Mouse (Mus musculus) CH12.LX (cell line): Measurements from ENCODE around the gene Sema3f. TPM values are rescaled to one million over a fixed set of nuclear protein-coding genes. Genes with fewer than 3 reads are reported as not detected.
A peak's percentile ranks its signal among the peaks of the same experiment; 100 is the strongest.
"Not testable (repeated sequence)": the region's sequence is repeated elsewhere in the genome, so short reads cannot be mapped to it uniquely, and the experiment has no call there.

Source experiments
- DNase-seq: peaks from one replicate; pipeline ENCODE4 v3.0.0-alpha.2; 2013; ENCODE audit errors: extremely low read depth
- H3K27ac ChIP-seq: 2 replicates; pipeline ENCODE4 v1.5.1; 2012; ENCODE audit warnings: low read depth, mild to moderate bottlenecking, control low read depth, moderate library complexity; ENCODE audit not compliant: insufficient read depth
- H3K27me3 ChIP-seq: replicated peaks from 2 replicates; pipeline ENCODE3; 2012; ENCODE audit warnings: inconsistent platforms
- H3K36me3 ChIP-seq, 2 experiments: replicated peaks in 1 of 2; 2 replicates each; pipeline versions ENCODE3 to v1.6.1; 2012; ENCODE audit warnings: inconsistent platforms in 1 of 2, low read length in 1 of 2, mild to moderate bottlenecking in 1 of 2, mixed read lengths in 1 of 2, moderate library complexity in 1 of 2; ENCODE audit not compliant: control insufficient read depth in 1 of 2, insufficient read depth in 1 of 2
- H3K4me1 ChIP-seq, 2 experiments: 2 replicates each; pipeline ENCODE4 v1.6.1; 2012; ENCODE audit warnings: inconsistent platforms in 1 of 2, moderate library complexity in 1 of 2; ENCODE audit not compliant: insufficient read depth in 2 of 2, control insufficient read depth in 1 of 2
- H3K4me2 ChIP-seq: 2 replicates; pipeline ENCODE4 v1.6.1; 2012; ENCODE audit warnings: low read depth, mild to moderate bottlenecking, control low read depth; ENCODE audit not compliant: poor library complexity, insufficient read depth, severe bottlenecking
- H3K4me3 ChIP-seq, 3 experiments: fragments of 150-350 bp in 1 of 3; sonication (generic) in 1 of 3; replicated peaks in 1 of 3; 2 replicates each; pipeline versions ENCODE3 to v1.5.1; 2011 to 2012; ENCODE audit warnings: low read depth in 2 of 3, low read length in 2 of 3, mild to moderate bottlenecking in 2 of 3, moderate library complexity in 2 of 3, control low read depth in 1 of 3, improper control_type of control experiment in 1 of 3, inconsistent platforms in 1 of 3, mixed read lengths in 1 of 3; ENCODE audit not compliant: poor library complexity in 1 of 3
- H3K79me2 ChIP-seq: replicated peaks from 2 replicates; pipeline ENCODE4 v1.6.1; 2012; ENCODE audit warnings: mild to moderate bottlenecking, moderate library complexity; ENCODE audit not compliant: control insufficient read depth, poor library complexity, insufficient read depth, severe bottlenecking; ENCODE audit errors: extremely low read depth
- H3K9ac ChIP-seq: 2 replicates; pipeline ENCODE4 v1.6.1; 2012; ENCODE audit warnings: low read depth, mild to moderate bottlenecking, control low read depth, moderate library complexity; ENCODE audit not compliant: insufficient read depth
- H3K9me3 ChIP-seq: replicated peaks from 2 replicates; pipeline ENCODE3; 2012; ENCODE audit warnings: low read length, inconsistent platforms, mixed read lengths
- CHD1 ChIP-seq: IDR thresholded peaks from 2 replicates; pipeline ENCODE4 v1.6.1; 2012; ENCODE audit warnings: low read depth, low read length, improper control_type of control experiment, inconsistent platforms
- CTCF ChIP-seq, 2 experiments: IDR thresholded peaks in 1 of 2; conservative IDR thresholded peaks in 1 of 2; 2 replicates each; pipeline ENCODE4 v1.5.1; 2011 to 2012; ENCODE audit warnings: low read depth in 2 of 2, low read length in 2 of 2, improper control_type of control experiment in 1 of 2, inconsistent platforms in 1 of 2, mild to moderate bottlenecking in 1 of 2, moderate library complexity in 1 of 2
- ELF1 ChIP-seq: IDR thresholded peaks from 2 replicates; pipeline ENCODE4 v1.6.1; 2014; ENCODE audit warnings: low read depth, mild to moderate bottlenecking, inconsistent platforms, low read length, improper control_type of control experiment
- HCFC1 ChIP-seq: IDR thresholded peaks from 2 replicates; pipeline ENCODE4 v1.6.1; 2012; ENCODE audit warnings: low read depth, mild to moderate bottlenecking, inconsistent platforms, low read length, improper control_type of control experiment
- MAFK ChIP-seq: IDR thresholded peaks from 2 replicates; pipeline ENCODE4 v1.6.1; 2011; ENCODE audit warnings: low read length, improper control_type of control experiment; ENCODE audit not compliant: insufficient replicate concordance
- RAD21 ChIP-seq: IDR thresholded peaks from 2 replicates; pipeline ENCODE4 v1.6.1; 2011; ENCODE audit warnings: low read depth, mild to moderate bottlenecking, low read length, improper control_type of control experiment, moderate library complexity
- RCOR1 ChIP-seq: conservative IDR thresholded peaks from 2 replicates; pipeline ENCODE4 v1.6.1; 2012; ENCODE audit warnings: low read depth, mild to moderate bottlenecking, inconsistent platforms, low read length, improper control_type of control experiment
- SMC3 ChIP-seq: IDR thresholded peaks from 2 replicates; pipeline ENCODE4 v1.6.1; 2011; ENCODE audit warnings: low read depth, low read length, improper control_type of control experiment
- TBP ChIP-seq: conservative IDR thresholded peaks from 2 replicates; pipeline ENCODE4 v1.6.1; 2011; ENCODE audit warnings: low read depth, low read length, improper control_type of control experiment
- TCF12 ChIP-seq: IDR thresholded peaks from 2 replicates; pipeline ENCODE4 v1.6.1; 2014; ENCODE audit warnings: low read depth, mild to moderate bottlenecking, inconsistent platforms, low read length, improper control_type of control experiment
- UBTF ChIP-seq: IDR thresholded peaks from 2 replicates; pipeline ENCODE4 v1.6.1; 2012; ENCODE audit warnings: low read depth, mild to moderate bottlenecking, inconsistent platforms, low read length, improper control_type of control experiment, moderate library complexity
- USF1 ChIP-seq: IDR thresholded peaks from 2 replicates; pipeline ENCODE4 v1.6.1; 2014; ENCODE audit warnings: low read depth, mild to moderate bottlenecking, inconsistent platforms, low read length, improper control_type of control experiment
- ZNF384 ChIP-seq: IDR thresholded peaks from 2 replicates; pipeline ENCODE4 v1.6.1; 2012; ENCODE audit warnings: low read depth, low read length, improper control_type of control experiment, inconsistent platforms
- dilution Hi-C: fragments of 300-500 bp; cut with MboI; formaldehyde crosslinking; loops from 2 replicates; pipeline ENCODE4 v1.14.3; 2020; ENCODE audit warnings: low sequenced_read_pairs; ENCODE audit not compliant: extremely low pct_unique_long_range_greater_than_20kb, extremely low pct_ligation_motif_present
- in situ Hi-C: fragments of 300-500 bp; cut with MboI; formaldehyde crosslinking; loops from 3 replicates; pipeline ENCODE4 v1.14.3; 2019; ENCODE audit warnings: low sequenced_read_pairs, low pct_ligation_motif_present, low pct_unique_long_range_greater_than_20kb, mixed read lengths
- polyA plus RNA-seq: library from polyadenylated mRNA; unstranded; fragments of >175 nt; gene quantifications from 2 replicates; pipeline ENCODE4 v1.2.1, GENCODE M21; 2012; ENCODE audit warnings: low read depth; ENCODE audit not compliant: insufficient read length
- total RNA-seq, 2 experiments: library from RNA; depleted of rRNA; stranded (reverse); fragments of 300-350 nt in 1 of 2; fragments of >200 nt in 1 of 2; gene quantifications; 2 replicates each; pipeline ENCODE4 v1.2.3; 2012 to 2014

Gene Sema3f
- total and polyA plus RNA-seq, 3 experiments = 0.24 to 1.1 (median 0.36) TPM

- Histone ChIP-seq H3K27ac (no peak within 1 kb of the TSS), H3K9ac (no peak within 1 kb of the TSS), H3K9me3 (no peaks in the 10 kb centered on the region), H3K4me3 (no peak within 1 kb of the TSS), H3K36me3 (no peaks in the 10 kb centered on the region), H3K79me2 (no peaks in the 10 kb centered on the region), H3K4me2 (no peak within 1 kb of the TSS), H3K27me3 (peaks cover 83% of the 10 kb centered on the region), H3K4me1 (peaks cover 8 to 25% of the 10 kb centered on the region in 2 experiments)
- in situ Hi-C loops (loop anchor here (5.0 kb wide), 1 partner anchor 37 kb away; no protein-coding TSS in a partner anchor), dilution Hi-C loops (no loop called here)
- TF ChIP-seq ELF1 = no peak
- DNase-seq = no peak
Measured at GRCm38 (mm10) chr9:107679501-107679900, 30.8 kb downstream of the Sema3f start, which contains the start of gene Gnat1. TSS of gene Gnat1 (minus strand) at chr9:107679712.

- dilution Hi-C loops = no loop called here
- no peak overlapping the region for H3K4me3 ChIP-seq
- peaks cover 8 to 25% of the 10 kb centered on the region in 2 experiments for H3K4me1 ChIP-seq
- no peaks in the 10 kb centered on the region for H3K9me3 ChIP-seq
- H3K27me3 ChIP-seq = peaks cover 83% of the 10 kb centered on the region
- no peak for TF ChIP-seq SMC3
- no peak for TF ChIP-seq UBTF
- TF ChIP-seq HCFC1 = no peak
- peak; percentile 96 for TF ChIP-seq TBP
- TF ChIP-seq CHD1 = no peak
- no peak for TF ChIP-seq RCOR1
- TF ChIP-seq USF1 = no peak
- 0 out of 2 replicates have a peak, but pooled peaks have one; percentile 47 for TF ChIP-seq ELF1
- TF ChIP-seq MAFK = peak; percentile 34; the same call in 1 of the 2 replicates
- TF ChIP-seq, all 38 proteins: peak for 3
- H3K4me2 ChIP-seq = no peak overlapping the region
- in situ Hi-C loops = loop anchor here (5.0 kb wide), 1 partner anchor 37 kb away; no protein-coding TSS in a partner anchor
- H3K36me3 ChIP-seq = no peaks in the 10 kb centered on the region
- H3K9ac ChIP-seq = no peak overlapping the region
- no peaks in the 10 kb centered on the region for H3K79me2 ChIP-seq
- DNase-seq = peak; percentile 30
- no peak overlapping the region for H3K27ac ChIP-seq
Measured at GRCm38 (mm10) chr9:107678861-107679260, 31.4 kb downstream of the Sema3f start.

- Histone ChIP-seq H3K4me1 (peaks cover 8 to 25% of the 10 kb centered on the region in 2 experiments), H3K4me2 (peak overlapping the region; percentile 76), H3K27me3 (peaks cover 80% of the 10 kb centered on the region)
- H3K9me3 ChIP-seq, H3K27ac ChIP-seq, H3K79me2 ChIP-seq, H3K4me3 ChIP-seq, H3K36me3 ChIP-seq, dilution Hi-C loops, H3K9ac ChIP-seq: not testable (repeated sequence)
- peak; percentile 80 for DNase-seq
- in situ Hi-C loops = loop anchor here (5.0 kb wide), 1 partner anchor 36 kb away; no protein-coding TSS in a partner anchor
- TF ChIP-seq CTCF (conservative IDR thresholded peaks at IDR 0.05 in 1 of 2, IDR thresholded peaks at IDR 0.05 in 1 of 2; ENCODE audit: low read depth in 2 of 2, low read length in 2 of 2) (peak; percentile 61 to 69), TCF12 (0 out of 2 replicates have a peak, but pooled peaks have one; percentile 10), RAD21 (peak; percentile 45), RCOR1 (0 out of 2 replicates have a peak, but pooled peaks have one; percentile 10), ZNF384 (peak; percentile 90), TBP (peak; percentile 79), SMC3 (peak; percentile 59)
- TF ChIP-seq, all 38 proteins: peak for 7; not testable (repeated sequence) for 31
Measured at GRCm38 (mm10) chr9:107677819-107678526, 32.3 kb downstream of the Sema3f start.
